Mouse (Mus musculus) forebrain, postnatal 0 days (tissue): ENCODE results near the gene Zp3. TPM values are rescaled to one million over a fixed set of nuclear protein-coding genes. Genes with fewer than 3 reads are reported as not detected.

ENCODE experiments used
- ATAC-seq: fragments of 200-750 bp; cut with Nextera tagmentation; 2 replicates; pipeline ENCODE4 v1.8.0; 2017; ENCODE audit warnings: mild to moderate bottlenecking, moderate library complexity
- DNase-seq: peaks from one replicate; pipeline ENCODE4 v3.0.0-alpha.2; 2015
- H3K27ac ChIP-seq: fragments of 300-500 bp; sonication (generic); 2 replicates; pipeline ENCODE4 v1.5.1; 2014; ENCODE audit warnings: low read depth, mild to moderate bottlenecking, antibody characterized with exemption, low read length, moderate library complexity, mixed read lengths
- H3K27me3 ChIP-seq: fragments of 300-500 bp; sonication (generic); 2 replicates; pipeline ENCODE4 v1.6.1; 2014; ENCODE audit warnings: mild to moderate bottlenecking, low read length, mixed read lengths; ENCODE audit not compliant: insufficient read depth
- H3K36me3 ChIP-seq: fragments of 300-500 bp; sonication (generic); 2 replicates; pipeline ENCODE4 v1.6.1; 2014; ENCODE audit warnings: mild to moderate bottlenecking, moderate library complexity; ENCODE audit not compliant: insufficient read depth
- H3K4me1 ChIP-seq: fragments of 300-500 bp; sonication (generic); 2 replicates; pipeline ENCODE4 v1.6.1; 2014; ENCODE audit warnings: antibody characterized with exemption; ENCODE audit not compliant: insufficient read depth
- H3K4me2 ChIP-seq: fragments of 300-500 bp; sonication (generic); 2 replicates; pipeline ENCODE4 v1.6.1; 2014; ENCODE audit warnings: low read depth, mild to moderate bottlenecking, moderate library complexity
- H3K4me3 ChIP-seq: fragments of 300-500 bp; sonication (generic); 2 replicates; pipeline ENCODE4 v1.5.1; 2014; ENCODE audit warnings: low read depth, low read length, mixed read lengths
- H3K9ac ChIP-seq: fragments of 300-500 bp; sonication (generic); 2 replicates; pipeline ENCODE4 v1.6.1; 2014; ENCODE audit warnings: mild to moderate bottlenecking
- H3K9me3 ChIP-seq: fragments of 300-500 bp; sonication (generic); 2 replicates; pipeline ENCODE4 v1.6.1; 2016; ENCODE audit warnings: low read length
- CTCF ChIP-seq: sonication (generic); IDR thresholded peaks from 2 replicates; pipeline ENCODE4 v1.5.1; 2016; ENCODE audit warnings: antibody characterized with exemption, control low read depth, low read depth
- WGBS: fragments of 180-500 bp; shearing (Covaris S2); extraction: QIAGEN DNeasy Blood & Tissue Kit; methylation state at CpG from one replicate; pipeline ENCODE4 v1.1.7; 2014; 5-methylcytosine and 5-hydroxymethylcytosine counted together
- polyA plus RNA-seq: library from polyadenylated mRNA; unstranded; fragments of >200 nt; fragmentation: Nextera tagmentation; extraction: Ambion mirVana; gene quantifications from 2 replicates; pipeline ENCODE4 v1.2.1, GENCODE M21; 2015
- total RNA-seq: library from RNA; depleted of rRNA; stranded (reverse); fragments of >200 nt; gene quantifications from 2 replicates; pipeline ENCODE4 v1.2.3, GENCODE M21; 2014

Gene Zp3
- total and polyA plus RNA-seq, 2 experiments from 2014 or later, result 0.14 to 0.23 TPM

DNA sequence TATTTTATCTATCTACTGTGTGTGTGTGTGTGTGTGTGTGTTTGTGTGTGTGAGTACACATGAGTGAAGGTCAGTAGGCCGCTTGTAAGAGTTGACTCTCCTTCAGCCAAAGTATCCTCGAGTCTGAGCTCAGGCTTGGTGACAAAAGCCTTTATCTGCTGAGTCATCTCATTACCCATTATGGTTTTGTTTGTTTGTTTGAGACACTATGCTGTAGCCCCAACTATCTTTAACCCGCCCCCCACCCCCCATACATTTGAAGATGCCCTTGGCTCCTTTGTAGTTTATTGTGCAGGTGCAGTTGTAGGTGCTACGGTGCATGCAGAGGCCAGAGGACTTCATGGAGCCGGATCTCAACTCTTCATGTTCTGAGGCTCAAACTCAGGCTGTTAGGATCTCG is 21.3 kb downstream of the Zp3 start:
- Histone ChIP-seq H3K9ac (no peak overlapping the region), H3K4me2 (no peak overlapping the region), H3K4me3 (no peak overlapping the region), H3K36me3 (peaks cover 39% of the 10 kb centered on the region), H3K27me3 (no peaks in the 10 kb centered on the region), H3K27ac (no peak overlapping the region), H3K4me1 (peaks cover 3% of the 10 kb centered on the region; the same call in 1 of the 2 replicates), H3K9me3 (no peaks in the 10 kb centered on the region)
- ATAC-seq (no peak), DNase-seq (no peak)
- no peak for TF ChIP-seq CTCF
- WGBS, result 94% methylated on average over 6 of the region's 6 CpGs

DNA sequence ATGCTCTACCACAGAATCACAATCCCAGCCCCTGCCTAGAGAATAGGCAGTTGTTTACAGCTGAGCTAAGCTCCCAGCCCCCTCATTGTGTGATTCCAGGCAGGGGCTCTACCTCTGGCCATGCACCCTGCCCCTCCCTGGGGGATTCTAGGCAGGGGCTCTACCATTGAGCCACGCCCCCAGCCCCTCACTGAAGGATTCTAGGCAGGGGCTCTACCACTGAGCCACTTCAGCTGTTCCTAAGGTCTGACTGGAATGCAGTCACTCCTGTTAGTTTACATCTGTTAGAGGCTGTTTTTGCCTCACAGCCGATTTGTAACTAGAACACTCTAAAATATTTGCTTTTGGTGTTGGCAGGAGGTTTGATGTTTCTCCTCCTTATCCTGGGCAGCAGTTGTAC is 22.4 kb downstream of the Zp3 start:
- H3K9ac ChIP-seq, result no peak overlapping the region
- DNase-seq (no peak), ATAC-seq (no peak)
- peaks cover 3% of the 10 kb centered on the region; the same call in 1 of the 2 replicates for H3K4me1 ChIP-seq
- no peak overlapping the region for H3K27ac ChIP-seq
- no peak for TF ChIP-seq CTCF
- H3K27me3 ChIP-seq, result no peaks in the 10 kb centered on the region
- peaks cover 31% of the 10 kb centered on the region for H3K36me3 ChIP-seq
- H3K4me2 ChIP-seq, result no peak overlapping the region
- no peak overlapping the region for H3K4me3 ChIP-seq
- H3K9me3 ChIP-seq, result no peaks in the 10 kb centered on the region
- WGBS, result 69% methylated on average over 2 of the region's 2 CpGs

DNA sequence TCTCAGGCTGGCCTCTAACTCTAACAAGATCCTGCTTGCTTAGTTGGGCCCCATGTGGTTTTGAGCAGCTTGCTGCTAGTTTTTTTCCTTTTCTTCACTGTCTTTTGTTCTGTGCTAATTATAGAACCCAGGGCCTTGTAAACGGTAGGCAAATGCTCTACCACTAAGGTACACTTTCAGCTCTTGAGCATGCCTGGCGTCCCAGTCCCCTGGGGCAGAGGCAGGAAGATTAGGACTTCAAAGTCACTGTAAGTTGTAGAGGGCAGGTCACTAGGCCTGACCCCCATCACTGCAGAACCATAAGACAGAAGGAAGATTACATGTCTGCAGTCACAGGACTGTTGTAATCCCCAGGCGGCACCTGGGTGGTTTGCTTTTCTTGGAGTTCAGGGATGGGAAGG is 22.9 kb downstream of the Zp3 start:
- no peaks in the 10 kb centered on the region for H3K9me3 ChIP-seq
- H3K9ac ChIP-seq, result no peak overlapping the region
- H3K36me3 ChIP-seq, result peaks cover 29% of the 10 kb centered on the region
- no peaks in the 10 kb centered on the region for H3K27me3 ChIP-seq
- ATAC-seq (no peak), DNase-seq (no peak)
- no peak overlapping the region for H3K4me3 ChIP-seq
- WGBS, result 23% methylated on average over 3 of the region's 3 CpGs
- peaks cover 3% of the 10 kb centered on the region; the same call in 1 of the 2 replicates for H3K4me1 ChIP-seq
- TF ChIP-seq CTCF, result no peak
- H3K27ac ChIP-seq, result no peak overlapping the region
- no peak overlapping the region for H3K4me2 ChIP-seq

DNA sequence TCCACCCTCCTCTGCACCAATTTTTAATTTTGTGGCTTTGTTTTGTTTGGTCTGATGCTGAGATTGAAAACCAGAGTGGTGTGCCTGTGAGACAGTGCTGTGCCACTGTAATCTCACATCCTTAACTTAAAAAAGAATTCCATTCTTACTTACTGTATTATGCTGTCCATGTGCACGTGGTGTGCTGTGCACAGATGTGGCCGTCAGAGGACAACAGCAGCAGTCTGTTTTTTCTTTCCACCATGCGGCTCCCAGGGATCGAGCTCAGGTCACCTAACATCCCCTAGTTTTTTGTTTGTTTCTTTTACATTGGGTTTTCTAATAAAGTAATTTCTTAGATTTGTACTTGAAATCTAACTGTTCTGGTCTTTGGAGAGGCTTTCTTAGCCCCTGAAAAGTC is 24.6 kb downstream of the Zp3 start:
- no peak for ATAC-seq
- Histone ChIP-seq H3K36me3 (peaks cover 12% of the 10 kb centered on the region), H3K27ac (no peak overlapping the region), H3K4me2 (no peak overlapping the region), H3K4me3 (no peak overlapping the region), H3K9me3 (no peaks in the 10 kb centered on the region), H3K4me1 (peaks cover 3% of the 10 kb centered on the region; the same call in 1 of the 2 replicates), H3K9ac (no peak overlapping the region), H3K27me3 (no peaks in the 10 kb centered on the region)
- 82% methylated on average over 4 of the region's 4 CpGs for WGBS
- DNase-seq, result no peak
- TF ChIP-seq CTCF, result no peak

DNA sequence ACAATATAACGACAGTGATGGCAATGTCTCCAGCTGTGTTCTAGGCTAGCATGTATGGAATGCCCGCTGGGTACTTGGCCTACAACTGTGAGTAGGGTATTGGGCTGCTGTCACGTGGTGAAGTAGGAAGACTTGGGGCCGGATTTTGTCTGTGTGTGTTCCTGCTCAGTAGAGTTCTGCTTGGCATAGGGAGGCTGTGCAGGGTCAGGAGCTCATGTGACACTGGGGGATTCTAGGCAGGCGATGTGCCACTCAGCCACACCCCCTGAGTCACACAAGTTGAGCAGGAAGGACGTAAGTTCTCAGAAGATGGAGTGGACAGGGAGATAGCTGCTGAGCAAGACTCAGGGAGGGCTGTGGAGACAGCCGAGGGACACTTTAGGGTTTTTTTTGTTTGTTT is 27.8 kb downstream of the Zp3 start:
- Histone ChIP-seq H3K4me3 (no peak overlapping the region), H3K27me3 (no peaks in the 10 kb centered on the region), H3K4me1 (peaks cover under 1% of the 10 kb centered on the region; the same call in 1 of the 2 replicates), H3K9ac (no peak overlapping the region), H3K9me3 (no peaks in the 10 kb centered on the region), H3K4me2 (no peak overlapping the region), H3K27ac (no peak overlapping the region), H3K36me3 (peaks cover 23% of the 10 kb centered on the region)
- WGBS, result 89% methylated on average over 7 of the region's 7 CpGs
- TF ChIP-seq CTCF, result no peak
- no peak for ATAC-seq
- no peak for DNase-seq

DNA sequence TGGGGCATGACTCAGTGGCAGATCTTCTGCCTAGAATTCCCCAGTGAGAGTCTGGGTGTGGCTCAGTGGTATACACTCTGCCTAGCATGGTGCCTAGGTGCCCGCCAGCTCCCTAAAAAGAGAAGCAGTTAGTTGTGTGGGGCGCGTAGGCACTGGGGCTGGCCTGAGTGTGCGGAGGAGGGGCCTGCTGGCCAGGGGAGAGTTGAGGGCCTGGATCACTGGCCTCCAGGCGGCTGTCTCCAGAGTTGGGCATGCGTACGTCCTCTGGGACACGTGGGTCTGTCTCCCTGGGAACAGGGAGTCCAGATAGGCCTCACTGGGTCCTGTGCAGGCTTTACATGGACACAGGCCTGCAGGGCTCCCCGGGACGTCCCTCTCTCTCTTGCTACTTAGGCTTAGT is 35.0 kb downstream of the Zp3 start:
- Histone ChIP-seq H3K36me3 (peaks cover 32% of the 10 kb centered on the region), H3K4me3 (no peak overlapping the region), H3K4me2 (no peak overlapping the region), H3K27me3 (no peaks in the 10 kb centered on the region), H3K9me3 (no peaks in the 10 kb centered on the region), H3K9ac (no peak overlapping the region), H3K27ac (no peak overlapping the region), H3K4me1 (no peaks in the 10 kb centered on the region)
- DNase-seq, result no peak
- WGBS, result 88% methylated on average over 10 of the region's 10 CpGs
- no peak for ATAC-seq
- no peak for TF ChIP-seq CTCF

DNA sequence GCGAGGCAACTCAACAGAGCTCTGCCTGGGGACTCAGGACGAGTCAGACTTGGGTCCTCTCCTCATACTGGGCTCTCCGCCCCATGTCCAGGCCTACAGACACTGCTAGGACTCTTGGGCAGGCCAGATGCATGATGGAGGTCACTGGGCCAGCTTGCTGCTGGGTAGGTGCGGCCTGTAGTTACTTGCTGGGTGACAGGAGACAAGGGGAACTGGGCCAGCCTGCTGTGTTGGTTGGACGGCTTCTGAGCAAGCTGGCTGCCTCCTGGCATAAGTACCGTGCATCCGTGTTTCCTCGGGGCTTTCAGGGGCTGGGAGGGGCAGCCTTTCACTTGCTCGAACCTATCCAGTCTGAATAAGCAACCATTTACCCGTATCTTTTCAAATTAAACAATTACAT is 35.7 kb downstream of the Zp3 start:
- Histone ChIP-seq H3K27me3 (no peaks in the 10 kb centered on the region), H3K27ac (no peak overlapping the region), H3K4me3 (no peak overlapping the region), H3K36me3 (peaks cover 32% of the 10 kb centered on the region), H3K9me3 (no peaks in the 10 kb centered on the region), H3K9ac (no peak overlapping the region), H3K4me2 (no peak overlapping the region), H3K4me1 (no peaks in the 10 kb centered on the region)
- ATAC-seq (no peak), DNase-seq (no peak)
- no peak for TF ChIP-seq CTCF
- WGBS, result 53% methylated on average over 10 of the region's 10 CpGs
